Mouse (Mus musculus) myocyte (in vitro differentiated cells): Measurements from ENCODE around the gene AW822073. TPM values are rescaled to one million over a fixed set of nuclear protein-coding genes. Genes with fewer than 3 reads are reported as not detected.
"Not testable (repeated sequence)": the region's sequence is repeated elsewhere in the genome, so short reads cannot be mapped to it uniquely, and the experiment has no call there.

Source experiments
- H3K27me3 ChIP-seq: one replicate; pipeline ENCODE4 v1.6.1; 2011; ENCODE audit not compliant: control insufficient read depth, insufficient read depth, insufficient read length
- H3K36me3 ChIP-seq: one replicate; pipeline ENCODE4 v1.6.1; 2011; ENCODE audit not compliant: control insufficient read depth, insufficient read depth
- H3K4me2 ChIP-seq: one replicate; pipeline ENCODE4 v1.6.1; 2011; ENCODE audit warnings: low read depth, control low read depth
- H3K4me3 ChIP-seq: one replicate; pipeline ENCODE4 v1.5.1; 2011; ENCODE audit warnings: mild to moderate bottlenecking, control low read depth, moderate library complexity
- H3K79me2 ChIP-seq: one replicate; pipeline ENCODE4 v1.6.1; 2011; ENCODE audit not compliant: control insufficient read depth, insufficient read depth
- H3ac ChIP-seq: one replicate; pipeline ENCODE4 v1.6.1; 2011; ENCODE audit not compliant: control insufficient read depth, insufficient read length
- CEBPB ChIP-seq: IDR thresholded peaks from 2 replicates; pipeline ENCODE4 v1.6.1; 2011; ENCODE audit warnings: mild to moderate bottlenecking, moderate library complexity; ENCODE audit not compliant: poor library complexity, insufficient read depth, severe bottlenecking
- E2F4 ChIP-seq: IDR thresholded peaks from one replicate; pipeline ENCODE4 v1.6.1; 2011; ENCODE audit warnings: mild to moderate bottlenecking, control low read depth, moderate library complexity; ENCODE audit not compliant: insufficient read depth
- MYOD1 ChIP-seq, 3 experiments: IDR thresholded peaks; one replicate each; pipeline ENCODE4 v1.6.1; 2011; ENCODE audit warnings: control low read depth in 2 of 3, low read depth in 2 of 3, mild to moderate bottlenecking in 2 of 3, moderate library complexity in 1 of 3; ENCODE audit not compliant: insufficient read length in 2 of 3, control insufficient read depth in 1 of 3
- MYOG ChIP-seq, 3 experiments: IDR thresholded peaks; one replicate each; pipeline ENCODE4 v1.6.1; 2011; ENCODE audit warnings: control low read depth in 2 of 3, low read depth in 2 of 3, mild to moderate bottlenecking in 2 of 3; ENCODE audit not compliant: insufficient read length in 2 of 3, control insufficient read depth in 1 of 3, insufficient read depth in 1 of 3
- POLR2A ChIP-seq: IDR thresholded peaks from one replicate; pipeline ENCODE4 v1.6.1; 2011; ENCODE audit warnings: low read depth, mild to moderate bottlenecking, control low read depth, moderate library complexity; ENCODE audit not compliant: insufficient read length
- POLR2AphosphoS2 ChIP-seq: IDR thresholded peaks from one replicate; pipeline ENCODE4 v1.6.1; 2011; ENCODE audit warnings: low read depth, control low read depth; ENCODE audit not compliant: insufficient read length
- REST ChIP-seq: IDR thresholded peaks from one replicate; pipeline ENCODE4 v1.6.1; 2011; ENCODE audit warnings: mild to moderate bottlenecking, control low read depth, moderate library complexity; ENCODE audit not compliant: insufficient read depth, insufficient read length
- SRF ChIP-seq: IDR thresholded peaks from one replicate; pipeline ENCODE4 v1.6.1; 2011; ENCODE audit warnings: low read depth; ENCODE audit not compliant: control insufficient read depth, insufficient read length
- TCF12 ChIP-seq: IDR thresholded peaks from one replicate; pipeline ENCODE4 v1.6.1; 2011; ENCODE audit warnings: mild to moderate bottlenecking, control low read depth; ENCODE audit not compliant: poor library complexity, insufficient read depth, severe bottlenecking
- TCF3 ChIP-seq: IDR thresholded peaks from one replicate; pipeline ENCODE4 v1.6.1; 2011; ENCODE audit warnings: low read depth, control low read depth; ENCODE audit not compliant: insufficient read length
- USF1 ChIP-seq: IDR thresholded peaks from one replicate; pipeline ENCODE4 v1.6.1; 2011; ENCODE audit warnings: low read depth, mild to moderate bottlenecking, control low read depth, moderate library complexity
- polyA plus RNA-seq: library from polyadenylated mRNA; unstranded; fragments of >200 nt; fragmentation: generic; extraction: Trizol; gene quantifications from one replicate; pipeline ENCODE4 v1.2.1, GENCODE M21; 2012; ENCODE audit warnings: missing spikeins

AW822073 gene
- not detected for polyA plus RNA-seq

GRCm38 (mm10) chr10:58224827-58225785 is at the start of gene AW822073:
TSS of gene AW822073 (minus strand) at chr10:58224930.
- H3ac ChIP-seq, H3K27me3 ChIP-seq, H3K36me3 ChIP-seq, H3K4me2 ChIP-seq, H3K4me3 ChIP-seq, H3K79me2 ChIP-seq: not testable (repeated sequence)

- Histone ChIP-seq H3K27me3 (no peaks in the 10 kb centered on the region), H3K4me3 (no peak overlapping the region), H3ac (no peak overlapping the region), H3K4me2 (no peak overlapping the region), H3K79me2 (no peaks in the 10 kb centered on the region), H3K36me3 (peaks cover 23% of the 10 kb centered on the region)
- no peak for TF ChIP-seq TCF12
- no peak for TF ChIP-seq SRF
- TF ChIP-seq USF1 = no peak
- no peak for TF ChIP-seq REST
- TF ChIP-seq TCF3 = no peak
These were observed 33.7 kb upstream of the AW822073 start for GRCm38 (mm10) chr10:58258466-58258865.

DNA sequence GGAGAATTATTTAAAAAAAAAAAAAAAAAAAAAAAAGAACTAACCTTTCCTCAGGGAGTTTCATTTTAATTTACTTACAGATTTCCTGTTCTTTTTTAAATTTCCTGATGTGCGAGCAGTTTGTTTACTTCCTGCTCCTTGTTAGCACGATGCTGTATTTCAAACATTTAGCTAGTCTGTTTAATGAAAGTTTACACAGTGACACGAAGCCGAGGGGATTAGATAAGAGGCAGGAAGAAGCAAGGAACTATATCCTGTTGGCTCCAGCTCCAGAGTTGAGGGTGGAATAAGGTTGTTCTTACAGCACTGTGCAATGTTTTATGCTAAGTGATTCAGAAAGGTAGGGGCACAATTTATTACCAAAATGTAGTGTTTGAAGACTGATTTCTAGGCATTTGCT is 31.2 kb upstream of the AW822073 start:
- H3ac ChIP-seq = peak overlapping the region; percentile 23
- no peak for TF ChIP-seq POLR2A
- TF ChIP-seq POLR2AphosphoS2 = no peak
- TF ChIP-seq MYOD1 (IDR thresholded peaks at IDR 0.05; ENCODE audit: control insufficient read depth in 1 of 3, insufficient read length in 2 of 3, low read depth in 2 of 3) = no peak
- no peak for TF ChIP-seq TCF3
- TF ChIP-seq REST = no peak
- no peak for TF ChIP-seq MYOG (IDR thresholded peaks at IDR 0.05; ENCODE audit: control insufficient read depth in 1 of 3, insufficient read depth in 1 of 3, insufficient read length in 2 of 3, low read depth in 2 of 3)
- H3K79me2 ChIP-seq = no peaks in the 10 kb centered on the region
- H3K4me3 ChIP-seq = peak overlapping the region; percentile 55
- no peaks in the 10 kb centered on the region for H3K27me3 ChIP-seq
- peaks cover 4% of the 10 kb centered on the region for H3K36me3 ChIP-seq
- H3K4me2 ChIP-seq = peak overlapping the region; percentile 73

DNA sequence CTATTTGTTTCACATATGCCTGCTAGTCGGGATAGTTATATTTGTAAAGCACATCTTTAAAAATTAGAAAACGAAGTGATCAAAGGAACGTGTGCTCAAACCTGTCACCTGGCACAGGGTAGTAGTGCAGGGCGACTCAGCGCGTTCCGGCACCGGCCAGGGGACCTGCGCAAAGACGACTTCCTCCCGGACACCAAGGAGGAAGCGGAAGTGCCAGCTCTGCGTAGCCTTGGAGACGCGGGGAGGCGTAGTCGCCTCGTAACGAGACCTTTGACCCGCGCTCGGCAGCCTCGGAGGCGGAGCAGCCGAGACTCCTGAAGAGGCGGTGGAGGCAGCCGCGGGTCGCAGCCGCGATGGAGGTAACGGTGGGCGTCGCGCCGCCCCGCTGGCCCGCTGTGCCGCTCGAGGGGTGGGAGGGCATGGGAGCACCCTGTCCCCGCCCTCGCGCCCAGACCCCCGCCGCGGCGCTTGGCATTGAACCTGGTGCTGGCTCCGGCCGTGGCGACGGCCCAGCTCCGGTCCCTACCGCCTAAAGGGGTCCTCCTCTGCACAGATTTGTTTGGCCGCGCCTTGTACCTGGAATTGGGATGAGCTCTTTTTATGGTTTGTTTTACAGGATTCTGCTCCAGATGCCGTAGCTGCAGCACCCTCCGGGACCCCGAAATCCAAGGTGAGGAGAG is 30.6 kb upstream of the AW822073 start, which contains the start of gene Gcc2:
Gene Gcc2 (plus strand): TSS at position 285 of the 680 bp plus-strand sequence.
- Histone ChIP-seq H3ac (peak within 1 kb of the TSS; percentile 23), H3K27me3 (no peaks in the 10 kb centered on the region), H3K79me2 (no peaks in the 10 kb centered on the region), H3K4me3 (peak within 1 kb of the TSS; percentile 55), H3K4me2 (peak within 1 kb of the TSS; percentile 93), H3K36me3 (peaks cover 4% of the 10 kb centered on the region)
- peak; percentile 95 for TF ChIP-seq POLR2AphosphoS2
- no peak for TF ChIP-seq MYOG (IDR thresholded peaks at IDR 0.05; ENCODE audit: control insufficient read depth in 1 of 3, insufficient read depth in 1 of 3, insufficient read length in 2 of 3, low read depth in 2 of 3)
- TF ChIP-seq TCF12 = no peak
- no peak for TF ChIP-seq TCF3
- peak; percentile 94 for TF ChIP-seq POLR2A
- TF ChIP-seq E2F4 = no peak

- peaks cover 4% of the 10 kb centered on the region for H3K36me3 ChIP-seq
- no peaks in the 10 kb centered on the region for H3K79me2 ChIP-seq
- H3K27me3 ChIP-seq = no peaks in the 10 kb centered on the region
- no peak for TF ChIP-seq CEBPB
- peak; percentile 63 for TF ChIP-seq USF1
- H3K4me3 ChIP-seq = peak overlapping the region; percentile 55
- peak overlapping the region; percentile 93 for H3K4me2 ChIP-seq
- peak overlapping the region; percentile 23 for H3ac ChIP-seq
These were observed 30.0 kb upstream of the AW822073 start for GRCm38 (mm10) chr10:58254635-58255175.

DNA sequence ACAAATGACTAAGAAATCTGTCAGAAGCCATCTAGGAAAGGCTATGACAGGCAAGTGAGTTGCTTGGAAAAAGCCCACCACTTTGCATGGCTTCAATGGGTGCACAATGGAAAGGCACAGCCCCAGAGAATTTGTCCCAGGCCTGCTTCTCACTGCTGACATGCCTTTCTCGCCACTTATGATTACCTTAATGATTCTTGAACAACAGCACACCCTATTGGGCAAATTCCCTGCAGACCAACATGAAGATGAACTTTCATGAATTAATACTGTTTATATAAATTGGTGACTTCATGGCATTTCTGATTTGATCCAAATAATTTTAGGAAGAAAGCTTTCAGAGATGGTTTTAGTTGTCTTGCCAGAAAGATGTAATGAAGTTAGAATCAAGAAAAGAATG is 24.8 kb upstream of the AW822073 start:
- TF ChIP-seq POLR2A = no peak
- Histone ChIP-seq H3K79me2 (no peaks in the 10 kb centered on the region), H3K4me2 (no peak overlapping the region), H3K36me3 (no peaks in the 10 kb centered on the region), H3K4me3 (no peak overlapping the region), H3ac (no peak overlapping the region), H3K27me3 (no peaks in the 10 kb centered on the region)

DNA sequence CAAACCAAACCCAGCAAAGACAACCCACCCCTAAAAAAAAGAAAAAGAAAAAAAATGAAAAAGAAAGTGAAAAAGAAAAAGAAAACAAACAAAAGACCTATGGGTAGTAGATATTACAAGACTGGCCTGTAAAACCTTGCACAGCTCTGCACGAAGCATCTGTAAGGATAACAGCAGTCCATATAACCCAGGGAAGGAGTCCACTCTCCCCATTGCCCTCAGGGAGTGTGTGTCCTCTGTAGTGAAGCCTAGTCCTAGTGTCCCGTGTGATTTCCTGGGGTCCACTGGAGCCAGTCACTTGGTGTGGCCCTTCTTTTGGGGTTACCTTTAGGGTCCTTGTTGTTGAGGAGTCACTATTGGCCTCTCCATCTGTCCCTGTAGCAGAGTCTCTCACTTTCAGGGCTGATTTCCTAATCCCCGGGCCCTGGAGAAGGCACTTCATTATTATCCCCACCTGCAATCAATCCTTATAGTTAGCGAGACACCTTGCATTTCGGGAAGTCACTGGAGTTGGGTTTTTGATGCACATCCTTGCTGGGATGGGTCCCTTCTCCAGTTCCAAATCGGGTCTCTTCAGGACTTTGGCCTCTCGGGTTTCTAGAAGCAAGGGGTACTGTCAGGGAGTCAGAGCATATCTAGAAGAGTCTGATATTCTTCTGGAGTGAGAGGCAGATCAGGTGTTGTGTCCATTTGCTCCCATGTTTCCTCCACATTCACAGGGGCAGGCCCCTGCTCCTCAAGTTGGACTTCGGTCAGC is 14.4 kb upstream of the AW822073 start:
- H3K27me3 ChIP-seq, H3ac ChIP-seq, H3K36me3 ChIP-seq: not testable (repeated sequence)

More for the DNA sequence above, 14.4 kb upstream of the AW822073 start:
- H3K79me2 ChIP-seq, H3K4me3 ChIP-seq, H3K4me2 ChIP-seq: not testable (repeated sequence)
